Mouse (Mus musculus): ENCODE results near the gene Chd9. TPM values are rescaled to one million over a fixed set of nuclear protein-coding genes. Genes with fewer than 3 reads are reported as not detected.
A peak's percentile ranks its signal among the peaks of the same experiment; 100 is the strongest.

Chd9 gene
- total and polyA plus RNA-seq, 2 experiments from 2014 or later: 103 to 112 TPM

DNA sequence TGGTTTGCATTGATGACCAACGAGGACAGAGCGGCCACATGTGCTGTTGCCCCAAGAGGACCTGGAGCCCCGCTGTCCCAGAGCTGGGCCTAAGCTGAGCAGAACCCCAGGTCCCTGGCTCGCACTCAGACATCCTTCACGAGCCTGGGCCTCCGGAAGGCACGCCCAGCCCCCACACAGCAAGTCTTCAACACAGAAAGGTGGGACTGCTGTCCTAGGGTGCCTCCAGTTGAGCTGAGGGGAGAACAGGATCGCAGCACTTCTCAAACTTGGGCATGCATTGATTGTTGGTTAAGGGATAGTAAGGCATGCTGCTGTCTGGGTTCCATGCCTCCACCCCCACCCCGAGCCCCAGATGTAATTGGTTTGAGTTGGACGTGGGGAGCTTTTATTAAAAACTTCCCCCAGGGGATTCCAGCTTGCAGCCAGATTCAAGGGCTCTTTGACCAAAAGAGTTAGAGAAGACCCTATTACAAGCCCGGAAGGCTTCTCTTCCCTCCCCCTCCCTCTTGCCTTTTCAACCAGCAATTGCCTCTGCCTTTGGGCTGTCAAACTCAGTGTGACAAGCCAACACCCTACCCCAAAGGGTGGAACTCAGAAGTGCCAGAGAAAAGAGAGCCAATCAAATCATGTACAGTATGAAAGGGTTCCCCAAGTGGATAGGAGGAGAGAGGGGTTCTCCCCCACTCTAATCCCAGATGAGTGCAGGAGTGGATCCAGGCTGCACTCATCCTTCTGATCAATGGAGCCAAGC is 1.0 kb downstream of the Chd9 start:
- no peak for TF ChIP-seq CTCF (IDR thresholded peaks at IDR 0.05; ENCODE audit: low read depth)
- Histone ChIP-seq H3K27me3 (ENCODE audit: insufficient read depth, low read length) (no peaks in the 10 kb centered on the region), H3K4me2 (ENCODE audit: low read depth, low read length) (peak overlapping the region; percentile 85), H3K9ac (replicated peaks; ENCODE audit: low read length) (peak overlapping the region; percentile 51), H3K4me1 (ENCODE audit: insufficient read depth, low read length) (peaks cover 6% of the 10 kb centered on the region; the same call in 1 of the 2 replicates), H3K4me3 (ENCODE audit: low read length) (peak overlapping the region; percentile 60), H3K9me3 (ENCODE audit: low read length) (no peaks in the 10 kb centered on the region), H3K36me3 (ENCODE audit: insufficient read depth, low read length) (no peaks in the 10 kb centered on the region), H3K27ac (peak overlapping the region; percentile 72)
- ATAC-seq (peak; percentile 82), DNase-seq (ENCODE audit: low spot score) (peak; percentile 64)
- WGBS: 1% methylated on average over 11 of the region's 11 CpGs

DNA sequence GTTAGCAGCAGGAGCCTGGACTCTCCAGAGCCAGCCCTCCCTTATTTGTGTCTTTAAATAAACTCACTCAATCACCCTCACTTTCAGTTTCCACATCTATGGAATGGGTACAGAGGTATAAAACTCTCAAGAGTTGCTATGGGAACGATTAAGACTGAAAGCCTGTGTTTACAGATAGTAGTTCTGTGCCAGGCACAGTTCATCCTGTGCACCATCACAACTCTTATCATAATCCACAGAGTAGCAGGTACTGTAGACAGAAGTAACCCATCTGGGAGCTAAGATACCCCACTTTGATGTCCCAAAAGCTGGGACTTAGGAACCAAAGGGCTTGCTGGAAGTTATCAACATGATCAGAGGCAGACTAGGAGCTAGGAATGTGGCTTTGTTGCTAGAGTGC is 1.7 kb downstream of the Chd9 start:
- Histone ChIP-seq H3K4me1 (ENCODE audit: insufficient read depth, low read length) (peaks cover 6% of the 10 kb centered on the region; the same call in 1 of the 2 replicates), H3K4me2 (ENCODE audit: low read depth, low read length) (peak overlapping the region; percentile 85), H3K27ac (no peak overlapping the region), H3K9me3 (ENCODE audit: low read length) (no peaks in the 10 kb centered on the region), H3K36me3 (ENCODE audit: insufficient read depth, low read length) (no peaks in the 10 kb centered on the region), H3K27me3 (ENCODE audit: insufficient read depth, low read length) (no peaks in the 10 kb centered on the region), H3K9ac (replicated peaks; ENCODE audit: low read length) (no peak overlapping the region), H3K4me3 (ENCODE audit: low read length) (no peak overlapping the region)
- ATAC-seq (no peak), DNase-seq (ENCODE audit: low spot score) (peak; percentile 9)
- 84% methylated on average over 1 of the region's 1 CpGs for WGBS
- no peak for TF ChIP-seq CTCF (IDR thresholded peaks at IDR 0.05; ENCODE audit: low read depth)

- H3K4me1 ChIP-seq (ENCODE audit: insufficient read depth, low read length): peaks cover 6% of the 10 kb centered on the region; the same call in 1 of the 2 replicates
- TF ChIP-seq CTCF (IDR thresholded peaks at IDR 0.05; ENCODE audit: low read depth): no peak
- no peaks in the 10 kb centered on the region for H3K36me3 ChIP-seq (ENCODE audit: insufficient read depth, low read length)
- H3K9me3 ChIP-seq (ENCODE audit: low read length): no peaks in the 10 kb centered on the region
- H3K9ac ChIP-seq (replicated peaks; ENCODE audit: low read length): no peak overlapping the region
- WGBS: 55% methylated on average over 8 of the region's 8 CpGs
- H3K27ac ChIP-seq: no peak overlapping the region
- ATAC-seq (no peak), DNase-seq (ENCODE audit: low spot score) (no peak)
- H3K27me3 ChIP-seq (ENCODE audit: insufficient read depth, low read length): no peaks in the 10 kb centered on the region
- no peak overlapping the region for H3K4me2 ChIP-seq (ENCODE audit: low read depth, low read length)
- no peak overlapping the region for H3K4me3 ChIP-seq (ENCODE audit: low read length)
Measured at GRCm38 (mm10) chr8:90830980-90831379, 2.8 kb downstream of the Chd9 start.

- peaks cover 6% of the 10 kb centered on the region; the same call in 1 of the 2 replicates for H3K4me1 ChIP-seq (ENCODE audit: insufficient read depth, low read length)
- 0 out of 2 replicates have a peak, but pooled peaks have one; percentile 6 for TF ChIP-seq CTCF (IDR thresholded peaks at IDR 0.05; ENCODE audit: low read depth)
- no peaks in the 10 kb centered on the region for H3K9me3 ChIP-seq (ENCODE audit: low read length)
- H3K36me3 ChIP-seq (ENCODE audit: insufficient read depth, low read length): no peaks in the 10 kb centered on the region
- no peak overlapping the region for H3K27ac ChIP-seq
- ATAC-seq: no peak
- 40% methylated on average over 5 of the region's 5 CpGs for WGBS
- H3K4me2 ChIP-seq (ENCODE audit: low read depth, low read length): no peak overlapping the region
- H3K27me3 ChIP-seq (ENCODE audit: insufficient read depth, low read length): no peaks in the 10 kb centered on the region
- no peak for DNase-seq (ENCODE audit: low spot score)
- no peak overlapping the region for H3K9ac ChIP-seq (replicated peaks; ENCODE audit: low read length)
- H3K4me3 ChIP-seq (ENCODE audit: low read length): no peak overlapping the region
Measured at GRCm38 (mm10) chr8:90832576-90833289, 4.6 kb downstream of the Chd9 start.

DNA sequence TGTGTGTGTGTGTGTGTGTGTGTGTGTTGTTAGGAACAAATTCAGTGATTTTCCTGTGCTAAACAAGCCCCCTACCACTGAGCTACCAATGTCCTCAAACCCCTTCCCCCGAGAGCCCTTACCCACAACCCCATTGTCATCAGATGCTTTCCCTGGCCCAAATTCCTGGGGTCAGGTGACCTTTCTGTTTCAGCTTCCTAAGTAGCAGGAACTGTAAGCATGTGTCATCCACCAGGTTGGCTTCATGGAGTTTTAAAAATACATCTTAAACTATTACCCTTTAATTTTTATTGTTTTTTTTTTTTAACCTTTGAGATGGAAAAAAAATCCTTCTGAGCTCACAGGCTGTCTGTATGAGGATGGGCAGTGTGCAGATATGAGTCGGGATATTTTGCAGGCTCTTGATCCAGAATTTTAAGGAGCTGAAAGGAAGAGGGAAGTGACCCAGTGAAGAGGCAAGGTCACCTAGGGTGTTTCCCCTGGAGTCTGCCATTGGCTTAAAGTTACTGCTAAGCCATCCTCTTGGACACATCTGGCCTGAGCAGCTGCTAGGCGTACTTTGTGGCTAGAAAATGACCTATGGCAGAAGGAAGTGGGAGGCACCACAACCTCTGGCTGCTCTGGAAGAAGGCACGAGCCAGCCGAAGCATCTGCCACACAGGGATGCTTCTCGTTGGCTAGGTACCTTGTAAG is 5.6 kb downstream of the Chd9 start:
- Histone ChIP-seq H3K4me3 (ENCODE audit: low read length) (no peak overlapping the region), H3K9ac (replicated peaks; ENCODE audit: low read length) (no peak overlapping the region), H3K4me1 (ENCODE audit: insufficient read depth, low read length) (peaks cover 6% of the 10 kb centered on the region; the same call in 1 of the 2 replicates), H3K27me3 (ENCODE audit: insufficient read depth, low read length) (no peaks in the 10 kb centered on the region), H3K36me3 (ENCODE audit: insufficient read depth, low read length) (no peaks in the 10 kb centered on the region), H3K4me2 (ENCODE audit: low read depth, low read length) (no peak overlapping the region), H3K27ac (no peak overlapping the region), H3K9me3 (ENCODE audit: low read length) (no peaks in the 10 kb centered on the region)
- DNase-seq (ENCODE audit: low spot score): no peak
- TF ChIP-seq CTCF (IDR thresholded peaks at IDR 0.05; ENCODE audit: low read depth): no peak
- ATAC-seq: no peak
- WGBS: 70% methylated on average over 6 of the region's 6 CpGs

DNA sequence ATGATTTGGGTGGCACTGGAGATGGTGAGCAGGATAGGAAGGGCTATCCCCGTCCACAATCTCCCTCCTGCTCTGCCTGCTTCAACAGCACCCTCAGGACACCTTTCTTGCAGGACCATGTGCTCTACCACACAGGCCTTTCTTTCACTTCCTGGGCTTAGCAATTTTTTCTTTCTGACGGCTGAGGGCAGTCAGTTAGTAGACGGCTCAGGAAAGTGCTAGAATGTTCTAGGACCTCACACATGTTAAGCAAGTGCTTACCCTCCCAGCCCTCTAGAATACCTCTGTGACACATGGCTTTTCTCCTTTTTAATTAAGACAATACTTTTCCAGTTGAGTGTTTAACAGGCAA is 6.1 kb downstream of the Chd9 start:
- ATAC-seq (no peak), DNase-seq (ENCODE audit: low spot score) (no peak)
- H3K27ac ChIP-seq: no peak overlapping the region
- no peak overlapping the region for H3K9ac ChIP-seq (replicated peaks; ENCODE audit: low read length)
- H3K4me1 ChIP-seq (ENCODE audit: insufficient read depth, low read length): peaks cover 3% of the 10 kb centered on the region; the same call in 1 of the 2 replicates
- 80% methylated on average over 3 of the region's 3 CpGs for WGBS
- H3K4me2 ChIP-seq (ENCODE audit: low read depth, low read length): no peak overlapping the region
- H3K4me3 ChIP-seq (ENCODE audit: low read length): no peak overlapping the region
- no peak for TF ChIP-seq CTCF (IDR thresholded peaks at IDR 0.05; ENCODE audit: low read depth)
- no peaks in the 10 kb centered on the region for H3K9me3 ChIP-seq (ENCODE audit: low read length)
- H3K27me3 ChIP-seq (ENCODE audit: insufficient read depth, low read length): no peaks in the 10 kb centered on the region
- H3K36me3 ChIP-seq (ENCODE audit: insufficient read depth, low read length): no peaks in the 10 kb centered on the region

All from hindbrain, postnatal 0 days (tissue).